Mouse (Mus musculus): Measurements from ENCODE around the gene Exosc7. TPM values are rescaled to one million over a fixed set of nuclear protein-coding genes. Genes with fewer than 3 reads are reported as not detected.

Exosc7 gene
- total and polyA plus RNA-seq, 3 experiments = 162 to 196 TPM; not detected in 1

DNA sequence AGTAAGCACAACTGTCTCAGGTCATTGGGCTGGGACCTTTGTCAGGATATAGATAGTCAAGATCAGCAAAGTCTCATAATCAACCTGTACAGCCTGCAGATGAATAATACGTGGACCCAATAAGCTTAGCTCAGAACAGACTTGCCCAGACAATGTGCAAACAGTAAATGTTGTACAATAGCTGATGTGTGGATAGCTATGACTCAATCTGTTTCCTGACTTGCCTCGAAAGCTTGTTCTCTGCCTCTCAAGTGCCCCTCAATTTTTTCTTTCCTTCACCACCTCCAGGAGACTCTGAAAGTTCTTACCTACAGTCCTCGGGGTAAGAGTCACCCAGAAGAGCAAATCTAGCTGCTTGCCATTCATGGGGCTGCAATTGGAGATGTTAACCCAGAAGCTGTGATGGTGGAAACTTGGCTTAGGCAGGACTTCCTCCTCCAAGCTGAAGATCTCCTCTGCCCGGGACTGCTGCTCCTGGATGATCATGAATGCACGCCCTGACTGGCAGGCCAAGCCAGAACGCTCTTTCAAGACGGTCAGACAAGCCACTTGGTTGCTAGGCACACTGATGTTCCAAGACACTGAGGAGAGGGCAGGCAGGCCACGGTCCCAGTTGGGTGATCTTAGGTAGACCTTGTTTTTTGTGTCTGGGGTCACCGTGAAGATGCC, 64.5 kb downstream of the Exosc7 start:
- no peak for DNase-seq (ENCODE audit: low read depth, low spot score)
- Histone ChIP-seq H3K4me1 (ENCODE audit: control insufficient read depth in 1 of 2, insufficient read depth in 2 of 2, low read length in 2 of 2) (peaks cover 6 to 23% of the 10 kb centered on the region in 2 experiments), H3K9me3 (replicated peaks; ENCODE audit: insufficient read depth, low read length) (no peaks in the 10 kb centered on the region), H3K4me3 (ENCODE audit: control insufficient read depth in 1 of 2, insufficient read depth in 1 of 2, low read depth in 2 of 2, low read length in 2 of 2) (no peak overlapping the region), H3K36me3 (ENCODE audit: control insufficient read depth in 1 of 2, insufficient read depth in 2 of 2, low read length in 2 of 2) (peaks cover 0 to 15% of the 10 kb centered on the region in 2 experiments; a peak in 2 of 4 replicates), H3K9ac (ENCODE audit: control insufficient read depth, low read depth, low read length, poor library complexity, severe bottlenecking) (no peak overlapping the region), H3K27me3 (ENCODE audit: control insufficient read depth in 1 of 2, insufficient read depth in 2 of 2, low read length in 2 of 2) (no peaks in the 10 kb centered on the region), H3K79me2 (ENCODE audit: control insufficient read depth, insufficient read depth, low read length, poor library complexity) (no peaks in the 10 kb centered on the region), H3K27ac (ENCODE audit: control insufficient read depth, low read depth, low read length) (no peak overlapping the region)
- no peak for TF ChIP-seq CHD1 (IDR thresholded peaks at IDR 0.05; ENCODE audit: low read depth, low read length)

DNA sequence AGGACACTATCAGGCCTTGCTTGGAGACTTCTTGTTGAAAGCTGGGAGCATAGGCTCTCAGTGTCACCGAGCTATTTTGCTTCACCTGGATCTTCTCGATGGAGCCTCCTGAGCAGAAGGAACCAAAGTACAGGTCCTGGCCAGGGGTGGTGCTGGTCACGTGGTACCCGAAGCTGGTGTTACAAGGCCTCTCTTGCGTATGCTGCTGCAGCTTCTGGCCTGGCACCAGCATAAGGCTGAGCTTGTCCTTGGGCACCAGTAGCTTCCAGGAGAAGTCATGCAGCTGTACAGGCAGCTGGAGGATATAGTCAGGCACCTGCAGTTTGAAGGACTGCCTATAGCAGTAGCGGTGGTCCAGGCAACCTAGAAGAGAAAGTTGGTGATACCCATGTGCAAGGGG, 67.0 kb downstream of the Exosc7 start:
- H3K36me3 ChIP-seq (ENCODE audit: control insufficient read depth in 1 of 2, insufficient read depth in 2 of 2, low read length in 2 of 2) = peaks cover 0 to 6% of the 10 kb centered on the region in 2 experiments; a peak in 2 of 4 replicates
- no peak overlapping the region for H3K27ac ChIP-seq (ENCODE audit: control insufficient read depth, low read depth, low read length)
- H3K4me1 ChIP-seq (ENCODE audit: control insufficient read depth in 1 of 2, insufficient read depth in 2 of 2, low read length in 2 of 2) = peaks cover 0 to 13% of the 10 kb centered on the region in 2 experiments; a peak in 3 of 4 replicates
- H3K4me3 ChIP-seq (ENCODE audit: control insufficient read depth in 1 of 2, insufficient read depth in 1 of 2, low read depth in 2 of 2, low read length in 2 of 2) = no peak overlapping the region
- DNase-seq (ENCODE audit: low read depth, low spot score) = no peak
- no peak overlapping the region for H3K9ac ChIP-seq (ENCODE audit: control insufficient read depth, low read depth, low read length, poor library complexity, severe bottlenecking)
- no peaks in the 10 kb centered on the region for H3K79me2 ChIP-seq (ENCODE audit: control insufficient read depth, insufficient read depth, low read length, poor library complexity)
- no peaks in the 10 kb centered on the region for H3K27me3 ChIP-seq (ENCODE audit: control insufficient read depth in 1 of 2, insufficient read depth in 2 of 2, low read length in 2 of 2)
- TF ChIP-seq ZC3H11A (IDR thresholded peaks at IDR 0.05; ENCODE audit: low read depth, low read length) (no peak), ETS1 (IDR thresholded peaks at IDR 0.05; ENCODE audit: low read depth, low read length) (no peak), HCFC1 (IDR thresholded peaks at IDR 0.05; ENCODE audit: low read depth, low read length) (no peak), TAL1 (IDR thresholded peaks at IDR 0.05; ENCODE audit: low read length) (no peak), TCF12 (IDR thresholded peaks at IDR 0.05; ENCODE audit: low read depth, low read length) (no peak), NELFE (IDR thresholded peaks at IDR 0.05; ENCODE audit: low read depth, low read length) (no peak)
- H3K9me3 ChIP-seq (replicated peaks; ENCODE audit: insufficient read depth, low read length) = no peaks in the 10 kb centered on the region

DNA sequence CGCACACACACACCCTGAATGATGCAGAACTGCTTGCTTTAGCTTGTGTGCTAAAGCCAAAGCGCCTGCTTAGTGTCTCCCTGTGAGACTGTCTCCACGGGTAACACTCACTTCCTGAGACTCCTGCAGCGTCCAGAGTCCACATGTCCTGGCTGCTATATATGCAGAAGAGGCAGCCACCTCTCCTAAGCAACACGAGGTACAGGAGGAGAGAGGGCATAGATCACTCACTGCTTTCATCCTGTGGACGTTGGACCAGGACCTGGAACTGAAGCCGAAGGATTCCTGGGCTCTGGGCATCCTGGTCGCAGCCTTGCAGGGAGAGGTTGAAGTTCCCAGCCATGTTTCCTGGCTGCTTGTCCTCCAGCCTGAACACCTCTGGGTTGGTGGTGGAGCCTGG, 70.2 kb downstream of the Exosc7 start:
- no peak for DNase-seq (ENCODE audit: low read depth, low spot score)
- Histone ChIP-seq H3K4me3 (ENCODE audit: control insufficient read depth in 1 of 2, insufficient read depth in 1 of 2, low read depth in 2 of 2, low read length in 2 of 2) (no peak overlapping the region), H3K79me2 (ENCODE audit: control insufficient read depth, insufficient read depth, low read length, poor library complexity) (no peaks in the 10 kb centered on the region), H3K36me3 (ENCODE audit: control insufficient read depth in 1 of 2, insufficient read depth in 2 of 2, low read length in 2 of 2) (no peaks in the 10 kb centered on the region), H3K27me3 (ENCODE audit: control insufficient read depth in 1 of 2, insufficient read depth in 2 of 2, low read length in 2 of 2) (no peaks in the 10 kb centered on the region), H3K9me3 (replicated peaks; ENCODE audit: insufficient read depth, low read length) (no peaks in the 10 kb centered on the region), H3K9ac (ENCODE audit: control insufficient read depth, low read depth, low read length, poor library complexity, severe bottlenecking) (no peak overlapping the region), H3K4me1 (ENCODE audit: control insufficient read depth in 1 of 2, insufficient read depth in 2 of 2, low read length in 2 of 2) (no peaks in the 10 kb centered on the region), H3K27ac (ENCODE audit: control insufficient read depth, low read depth, low read length) (no peak overlapping the region)
- TF ChIP-seq CTCF (IDR thresholded peaks at IDR 0.05 in 2 of 3, conservative IDR thresholded peaks at IDR 0.05 in 1 of 3; ENCODE audit: control insufficient read depth in 1 of 3, insufficient read depth in 1 of 3, low read depth in 2 of 3, low read length in 3 of 3, poor library complexity in 1 of 3, severe bottlenecking in 1 of 3) = no peak
- TF ChIP-seq E2F4 (IDR thresholded peaks at IDR 0.05; ENCODE audit: borderline replicate concordance, low read depth, low read length) = no peak
- no peak for TF ChIP-seq ETS1 (IDR thresholded peaks at IDR 0.05; ENCODE audit: low read depth, low read length)
- TF ChIP-seq POLR2AphosphoS5 (IDR thresholded peaks at IDR 0.05; ENCODE audit: borderline replicate concordance, low read depth, low read length) = no peak
- TF ChIP-seq MYB (IDR thresholded peaks at IDR 0.05; ENCODE audit: low read depth, low read length) = no peak
- no peak for TF ChIP-seq NRF1 (IDR thresholded peaks at IDR 0.05; ENCODE audit: insufficient read depth, low read depth, low read length, poor library complexity, severe bottlenecking)
- no peak for TF ChIP-seq RAD21 (IDR thresholded peaks at IDR 0.05; ENCODE audit: low read depth, low read length)
- TF ChIP-seq GABPA (IDR thresholded peaks at IDR 0.05; ENCODE audit: low read depth, low read length) = no peak
- no peak for TF ChIP-seq TCF12 (IDR thresholded peaks at IDR 0.05; ENCODE audit: low read depth, low read length)
- no peak for TF ChIP-seq BHLHE40 (IDR thresholded peaks at IDR 0.05; ENCODE audit: borderline replicate concordance, low read depth, low read length)
- no peak for TF ChIP-seq NELFE (IDR thresholded peaks at IDR 0.05; ENCODE audit: low read depth, low read length)
- TF ChIP-seq CHD2 (IDR thresholded peaks at IDR 0.05; ENCODE audit: low read length) = no peak
- TF ChIP-seq MXI1 (IDR thresholded peaks at IDR 0.05; ENCODE audit: low read depth, low read length) = no peak
- TF ChIP-seq ZC3H11A (IDR thresholded peaks at IDR 0.05; ENCODE audit: low read depth, low read length) = no peak
- no peak for TF ChIP-seq KAT2A (conservative IDR thresholded peaks at IDR 0.05; ENCODE audit: low read depth, low read length)
- TF ChIP-seq TBP (IDR thresholded peaks at IDR 0.05; ENCODE audit: low read depth, low read length) = no peak
- no peak for TF ChIP-seq HCFC1 (IDR thresholded peaks at IDR 0.05; ENCODE audit: low read depth, low read length)
